Mouse (Mus musculus): Measurements from ENCODE around the gene Ctnnal1.

DNA sequence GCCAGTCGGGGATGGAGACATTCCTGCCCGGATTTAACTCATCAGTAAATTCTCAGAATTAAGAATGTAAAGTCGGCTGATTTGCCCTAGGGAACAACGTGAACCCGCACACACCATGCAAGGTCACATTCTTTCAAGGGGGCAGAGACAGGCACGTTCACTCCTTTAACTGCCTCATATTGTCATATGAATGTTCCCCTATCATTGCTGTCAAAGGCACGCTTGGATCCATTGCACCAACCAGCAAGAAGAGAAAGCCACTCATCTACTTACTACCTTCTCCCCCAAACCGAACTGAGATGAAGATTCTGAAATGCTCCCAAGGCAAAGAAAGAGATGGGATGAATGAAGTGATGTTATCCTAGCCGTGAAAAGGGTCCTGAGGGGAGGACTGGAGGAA, 6.3 kb downstream of the Ctnnal1 start:
- TF ChIP-seq CTCF (IDR thresholded peaks at IDR 0.05; ENCODE audit: low read depth): no peak
- TF ChIP-seq EP300 (optimal IDR thresholded peaks at IDR 0.05): no peak
